8 mouse cellular contexts compared by ENCODE assay signal in genomic region chr8:107576702-107577101, GRCm38 (mm10). TPM values are rescaled to one million over a fixed set of nuclear protein-coding genes. Genes with fewer than 3 reads are reported as not detected.
DNase-seq lines count a peak whose midpoint lies in the region; ATAC-seq and TF ChIP-seq lines count a peak whose summit lies in the region.

No protein-coding gene starts in this region.

- peak overlapping the region; percentile 17 for H3K4me3 ChIP-seq in erythroblast, embryonic 14.5 days (replicated peaks)
- H3K4me3 ChIP-seq in heart, embryonic 13.5 days, result peak overlapping the region; percentile 34
- H3K4me3 ChIP-seq in kidney, postnatal 0 days (replicated peaks; ENCODE audit: low read depth, low read length), result no peak overlapping the region
- peak overlapping the region; percentile 22; the same call in 1 of the 2 replicates for H3K4me3 ChIP-seq in liver, embryonic 11.5 days (ENCODE audit: low read depth, low read length)
- peak overlapping the region; percentile 15 for H3K4me3 ChIP-seq in stomach, postnatal 0 days (ENCODE audit: low read depth, low read length)

- peak; percentile 81 for DNase-seq in CD4-positive, CD25-positive, alpha-beta regulatory T cell, adult 2 months (ENCODE audit: low read depth, low spot score)
- peak; percentile 92 for DNase-seq in brain, adult 2 months (ENCODE audit: low read depth, low spot score)
- peak; percentile 97 for DNase-seq in kidney, postnatal 0 days (ENCODE audit: low spot score)
- peak; percentile 75 for DNase-seq in liver, embryonic 11.5 days (ENCODE audit: low spot score)
- DNase-seq in neural tube, embryonic 10.5 days (ENCODE audit: extremely low spot score, low spot score), result peak; percentile 89
- DNase-seq in stomach, postnatal 0 days (ENCODE audit: low spot score), result peak; percentile 85

- peak overlapping the region; percentile 68 for H3K9ac ChIP-seq in heart, embryonic 13.5 days
- 0 out of 2 replicates have a peak overlapping the region, but pooled peaks have one; percentile 41 for H3K9ac ChIP-seq in kidney, postnatal 0 days (ENCODE audit: low read depth, low read length)
- no peak overlapping the region for H3K9ac ChIP-seq in liver, embryonic 11.5 days (ENCODE audit: low read depth, low read length)
- H3K9ac ChIP-seq in stomach, postnatal 0 days (ENCODE audit: low read length), result 0 out of 2 replicates have a peak overlapping the region, but pooled peaks have one; percentile 8

- TF ChIP-seq CTCF in kidney, postnatal 0 days (IDR thresholded peaks at IDR 0.05; ENCODE audit: low read depth), result peak; percentile 93
- TF ChIP-seq CTCF in stomach, postnatal 0 days (IDR thresholded peaks at IDR 0.05; ENCODE audit: low read depth), result peak; percentile 91

- peaks cover 31% of the 10 kb centered on the region for H3K4me1 ChIP-seq in erythroblast, embryonic 14.5 days (ENCODE audit: control insufficient read depth)
- peaks cover 4% of the 10 kb centered on the region; the same call in 1 of the 2 replicates for H3K4me1 ChIP-seq in heart, embryonic 13.5 days
- no peaks in the 10 kb centered on the region for H3K4me1 ChIP-seq in kidney, postnatal 0 days (replicated peaks; ENCODE audit: insufficient read depth, low read length)
- peaks cover 12% of the 10 kb centered on the region for H3K4me1 ChIP-seq in liver, embryonic 11.5 days (replicated peaks; ENCODE audit: control insufficient read depth, insufficient read depth, low read length)
- no peaks in the 10 kb centered on the region for H3K4me1 ChIP-seq in stomach, postnatal 0 days (replicated peaks; ENCODE audit: control insufficient read depth, insufficient read depth)

- peak overlapping the region; percentile 65 for H3K4me2 ChIP-seq in heart, embryonic 13.5 days
- peak overlapping the region; percentile 30; the same call in 1 of the 2 replicates for H3K4me2 ChIP-seq in kidney, postnatal 0 days (ENCODE audit: low read length)
- H3K4me2 ChIP-seq in liver, embryonic 11.5 days, result peak overlapping the region; percentile 47
- peak overlapping the region; percentile 47 for H3K4me2 ChIP-seq in stomach, postnatal 0 days (replicated peaks; ENCODE audit: low read depth)

- H3K36me3 ChIP-seq in erythroblast, embryonic 14.5 days (ENCODE audit: control insufficient read depth), result peaks cover 42% of the 10 kb centered on the region
- H3K36me3 ChIP-seq in heart, embryonic 13.5 days, result peaks cover 40% of the 10 kb centered on the region
- H3K36me3 ChIP-seq in kidney, postnatal 0 days (ENCODE audit: insufficient read depth, low read length), result peaks cover 28% of the 10 kb centered on the region
- H3K36me3 ChIP-seq in liver, embryonic 11.5 days (ENCODE audit: control insufficient read depth, insufficient read depth, low read length), result peaks cover 30% of the 10 kb centered on the region
- H3K36me3 ChIP-seq in stomach, postnatal 0 days (ENCODE audit: control insufficient read depth, insufficient read depth, low read length), result peaks cover 14% of the 10 kb centered on the region

- no peak for ATAC-seq in heart, embryonic 13.5 days (ENCODE audit: extremely low read depth, insufficient number of reproducible peaks, low FRiP score, low TSS enrichment)
- peak; percentile 56 for ATAC-seq in kidney, postnatal 0 days (replicated peaks; ENCODE audit: low FRiP score, low read depth)
- ATAC-seq in liver, embryonic 11.5 days (replicated peaks; ENCODE audit: low FRiP score), result 0 out of 2 replicates have a peak, but pooled peaks have one; percentile 18
- ATAC-seq in stomach, postnatal 0 days (ENCODE audit: low FRiP score, low TSS enrichment), result peak; percentile 62; the same call in 1 of the 2 replicates

- H3K27me3 ChIP-seq in erythroblast, embryonic 14.5 days (ENCODE audit: control insufficient read depth), result no peaks in the 10 kb centered on the region
- no peaks in the 10 kb centered on the region for H3K27me3 ChIP-seq in heart, embryonic 13.5 days (replicated peaks)
- H3K27me3 ChIP-seq in kidney, postnatal 0 days (ENCODE audit: insufficient read depth, low read length), result no peaks in the 10 kb centered on the region
- no peaks in the 10 kb centered on the region for H3K27me3 ChIP-seq in liver, embryonic 11.5 days (replicated peaks; ENCODE audit: control insufficient read depth, insufficient read depth, low read length)
- H3K27me3 ChIP-seq in stomach, postnatal 0 days (ENCODE audit: control insufficient read depth, insufficient read depth, low read length), result no peaks in the 10 kb centered on the region

- WGBS in heart, embryonic 13.5 days, result 10% methylated on average over 10 of the region's 10 CpGs
- 8% methylated on average over 10 of the region's 10 CpGs for WGBS in kidney, postnatal 0 days
- WGBS in liver, embryonic 11.5 days, result 12% methylated on average over 10 of the region's 10 CpGs
- WGBS in stomach, postnatal 0 days, result 5% methylated on average over 10 of the region's 10 CpGs

- H3K9me3 ChIP-seq in erythroblast, embryonic 14.5 days (ENCODE audit: control insufficient read depth, low read length), result no peaks in the 10 kb centered on the region
- H3K9me3 ChIP-seq in heart, embryonic 13.5 days, result no peaks in the 10 kb centered on the region
- H3K9me3 ChIP-seq in kidney, postnatal 0 days (replicated peaks; ENCODE audit: low read length), result no peaks in the 10 kb centered on the region
- no peaks in the 10 kb centered on the region for H3K9me3 ChIP-seq in liver, embryonic 11.5 days (ENCODE audit: control insufficient read depth, low read length)
- no peaks in the 10 kb centered on the region for H3K9me3 ChIP-seq in stomach, postnatal 0 days (ENCODE audit: control insufficient read depth, low read length)

- TF ChIP-seq EP300 in stomach, postnatal 0 days (optimal IDR thresholded peaks at IDR 0.05), result no peak

- H3K27ac ChIP-seq in heart, embryonic 13.5 days (replicated peaks), result 0 out of 2 replicates have a peak overlapping the region, but pooled peaks have one; percentile 20
- no peak overlapping the region for H3K27ac ChIP-seq in kidney, postnatal 0 days
- no peak overlapping the region for H3K27ac ChIP-seq in liver, embryonic 11.5 days (ENCODE audit: low read depth, low read length)
- no peak overlapping the region for H3K27ac ChIP-seq in stomach, postnatal 0 days (replicated peaks)

RNA-seq across cellular contexts. Expression of gene Psmd7, which starts 11.6 kb away (rescaled TPM):
- polyA plus RNA-seq in erythroblast, embryonic 14.5 days (2012), result 4.4 TPM in 2 replicates
- 176 and 196 TPM in 2 replicates for polyA plus RNA-seq in heart, embryonic 13.5 days (2015; fragmentation: Nextera tagmentation; extraction: Ambion mirVana)
- polyA plus RNA-seq in kidney, postnatal 0 days (2015; fragmentation: Nextera tagmentation; extraction: Ambion mirVana), result 191 and 204 TPM in 2 replicates
- 358 and 365 TPM in 2 replicates for polyA plus RNA-seq in liver, embryonic 11.5 days (2014; fragmentation: Nextera tagmentation; extraction: Ambion mirVana)
- 180 and 186 TPM in 2 replicates for polyA plus RNA-seq in stomach, postnatal 0 days (2015; fragmentation: Nextera tagmentation; extraction: Ambion mirVana)

Comparison
In these comparisons a context has a peak if more than half of its experiments do, and no peak if none do; other contexts are left out.
1. RNA of gene Psmd7, which starts 11.6 kb away (polyA plus RNA-seq): 358 to 365 TPM in liver, embryonic 11.5 days, 191 to 204 TPM in kidney, postnatal 0 days, 180 to 186 TPM in stomach, postnatal 0 days and 176 to 196 TPM in heart, embryonic 13.5 days; 4.4 TPM in erythroblast, embryonic 14.5 days; every median in the first group is over 10 times any median in the second.
2. Peak in every context shown above with its lines, with median percentiles within 50 percentile points of each other: DNase-seq and H3K4me2 ChIP-seq.